Mouse (Mus musculus): ENCODE measurements around the gene Gm7145.
"Not testable (repeated sequence)": the region's sequence is repeated elsewhere in the genome, so short reads cannot be mapped to it uniquely, and the experiment has no call there.

Gene Gm7145

GRCm38 (mm10) chr1:117965639-117966038 is at the start of gene Gm7145:
Gene Gm7145 (plus strand): TSS chr1:117965939.
- DNase-seq (ENCODE audit: extremely low spot score, low spot score) = no peak

GRCm38 (mm10) chr1:117927715-117928114 is 38.0 kb upstream of the Gm7145 start, which contains the start of gene Gm28168:
Gene Gm28168 (plus strand): TSS chr1:117928015.
- not testable (repeated sequence) for DNase-seq (ENCODE audit: extremely low spot score, low spot score)

DNA sequence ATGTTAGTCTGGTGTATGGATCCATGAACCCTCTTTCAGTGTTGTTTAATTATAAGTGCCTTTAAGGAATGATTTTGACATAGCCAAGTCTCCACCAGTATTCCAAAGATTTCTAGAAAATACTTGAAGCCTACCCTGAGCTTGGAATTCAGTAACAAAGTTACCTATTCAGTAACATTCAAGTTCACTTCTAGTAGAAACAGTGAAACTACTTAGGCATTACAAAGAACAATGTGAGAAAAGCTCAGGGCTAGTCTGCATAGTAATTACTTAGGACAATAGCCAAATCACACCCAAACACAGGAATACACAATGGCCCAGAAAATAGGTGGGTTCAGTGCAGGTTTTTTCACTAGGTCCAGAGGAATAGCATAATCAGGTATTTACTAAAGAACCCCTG is 38.1 kb downstream of the Gm7145 start:
- not testable (repeated sequence) for DNase-seq (ENCODE audit: extremely low spot score, low spot score)

- DNase-seq (ENCODE audit: extremely low spot score, low spot score) = not testable (repeated sequence)
Measured at GRCm38 (mm10) chr1:118012736-118013135, 47.0 kb downstream of the Gm7145 start.

Measured in neural tube, embryonic 10.5 days (tissue).